Mouse (Mus musculus) kidney, adult 2 months (tissue): ENCODE results near the gene Rai1. TPM values are rescaled to one million over a fixed set of nuclear protein-coding genes. Genes with fewer than 3 reads are reported as not detected.
A peak's percentile ranks its signal among the peaks of the same experiment; 100 is the strongest.

Experiments used
- DNase-seq: peaks from one replicate; pipeline ENCODE4 v3.0.0; 2021
- H3K27ac ChIP-seq: fragments of 200-500 bp; 2 replicates; pipeline ENCODE4 v1.5.1; 2012; ENCODE audit warnings: low read depth, low read length, control low read depth, inconsistent platforms; ENCODE audit not compliant: insufficient read depth
- H3K27me3 ChIP-seq: fragments of 200-500 bp; replicated peaks from 2 replicates; pipeline ENCODE4 v1.6.1; 2012; ENCODE audit warnings: mild to moderate bottlenecking, moderate library complexity, low read length, inconsistent platforms; ENCODE audit not compliant: control insufficient read depth, insufficient read depth
- H3K36me3 ChIP-seq: fragments of 200-500 bp; 2 replicates; pipeline ENCODE4 v1.6.1; 2012; ENCODE audit warnings: mild to moderate bottlenecking, moderate library complexity, low read length, inconsistent platforms; ENCODE audit not compliant: control insufficient read depth, insufficient read depth
- H3K4me1 ChIP-seq: fragments of 200-500 bp; 2 replicates; pipeline ENCODE4 v1.6.1; 2011; ENCODE audit warnings: low read length; ENCODE audit not compliant: control insufficient read depth, insufficient read depth
- H3K4me3 ChIP-seq: fragments of 200-500 bp; 2 replicates; pipeline ENCODE4 v1.5.1; 2011; ENCODE audit warnings: mild to moderate bottlenecking, low read depth, low read length, control low read depth; ENCODE audit not compliant: insufficient read depth
- CTCF ChIP-seq: fragments of 200-500 bp; conservative IDR thresholded peaks from 2 replicates; pipeline ENCODE4 v1.5.1; 2011; ENCODE audit warnings: low read depth, mild to moderate bottlenecking, control low read depth, low read length, moderate library complexity, mixed read lengths; ENCODE audit not compliant: insufficient read depth, insufficient read length
- POLR2A ChIP-seq: fragments of 200-500 bp; IDR thresholded peaks from one replicate; pipeline ENCODE4 v1.6.1; 2011; ENCODE audit warnings: low read depth, low read length, control low read depth
- WGBS: fragments of 180-500 bp; shearing (Covaris S2); methylation state at CpG from one replicate; pipeline ENCODE4 v1.1.7; 2018; 5-methylcytosine and 5-hydroxymethylcytosine counted together
- polyA plus RNA-seq: library from polyadenylated mRNA; depleted of rRNA; stranded (reverse); fragments of >200 nt; gene quantifications from 2 replicates; pipeline ENCODE4 v1.2.3, GENCODE M21; 2012

Rai1 gene
- polyA plus RNA-seq, 1 experiment: 26.1 TPM

DNA sequence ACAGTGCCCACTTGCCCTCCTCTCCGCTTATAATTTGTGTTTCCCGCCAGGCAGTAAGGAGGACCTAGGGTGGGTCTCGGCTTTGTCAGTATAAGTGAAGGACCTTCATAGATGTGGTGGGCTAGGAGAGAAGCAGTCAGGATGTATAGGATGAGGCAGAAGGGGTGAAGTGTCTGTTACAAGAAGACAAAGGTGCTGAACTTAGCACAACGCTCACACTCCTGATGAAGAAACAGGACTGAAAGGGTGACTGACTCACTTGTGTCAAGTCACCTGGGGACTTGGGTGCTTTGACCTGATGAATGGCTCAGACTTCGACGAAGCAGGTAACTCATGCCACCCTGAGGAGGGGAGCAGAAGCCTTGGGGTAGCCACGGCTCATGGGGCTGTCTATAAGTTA, 1.2 kb upstream of the Rai1 start:
- H3K4me3 ChIP-seq: no peak overlapping the region
- H3K27ac ChIP-seq: no peak overlapping the region
- no peaks in the 10 kb centered on the region for H3K27me3 ChIP-seq
- DNase-seq: no peak
- TF ChIP-seq POLR2A (no peak), CTCF (no peak)
- no peaks in the 10 kb centered on the region for H3K36me3 ChIP-seq
- H3K4me1 ChIP-seq: peaks cover 15% of the 10 kb centered on the region
- 95% methylated on average over 7 of the region's 7 CpGs for WGBS

DNA sequence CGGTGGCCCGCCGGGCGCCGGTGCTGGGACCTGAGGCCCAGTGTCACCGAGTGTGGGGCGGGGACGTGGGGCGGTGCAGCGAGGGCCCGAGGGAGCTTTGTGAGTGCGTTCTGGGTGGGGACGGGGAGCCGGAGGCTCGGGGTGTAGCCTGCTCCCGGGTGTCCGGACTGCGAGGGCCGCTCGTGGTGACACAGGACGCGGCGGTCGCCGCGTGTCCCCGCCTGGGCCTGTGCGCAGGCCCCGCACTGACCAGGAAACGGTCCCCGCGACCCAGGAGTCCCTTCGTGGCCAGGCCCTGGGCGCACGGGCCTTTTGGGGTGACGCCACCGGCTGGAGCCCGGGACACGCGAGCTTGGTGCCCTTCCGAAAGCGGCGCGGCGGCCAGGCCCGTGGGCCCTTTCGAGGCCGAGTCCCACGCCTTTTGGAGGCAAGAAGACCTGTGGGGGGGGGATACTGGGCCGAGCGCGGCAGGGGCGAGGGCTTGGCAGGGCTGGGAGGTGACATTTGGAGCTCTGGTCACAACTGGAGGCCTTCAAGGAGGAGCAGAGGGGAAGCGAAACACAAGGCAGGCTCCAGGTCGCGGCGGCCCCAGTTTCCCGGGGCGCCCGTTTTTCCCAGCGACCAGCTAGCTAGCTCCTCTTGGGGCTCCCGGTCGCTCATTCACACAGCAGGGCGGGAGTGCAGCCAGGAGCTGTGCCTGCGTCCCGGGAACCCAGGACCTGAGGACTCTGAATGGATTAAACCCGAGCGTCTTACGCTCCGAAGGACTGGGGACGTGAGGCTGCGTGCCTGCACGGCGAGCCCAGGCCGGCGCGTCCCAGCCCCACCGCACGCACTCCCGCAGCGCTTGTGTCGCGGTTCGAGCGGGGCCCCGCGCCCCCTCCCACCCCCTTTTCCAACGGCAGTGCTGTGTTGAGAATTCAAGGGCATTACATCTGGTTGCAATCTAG, 1.1 kb downstream of the Rai1 start:
- peak; percentile 76 for DNase-seq
- Histone ChIP-seq H3K27me3 (no peaks in the 10 kb centered on the region), H3K4me1 (peaks cover 35% of the 10 kb centered on the region), H3K27ac (peak overlapping the region; percentile 91), H3K4me3 (peak overlapping the region; percentile 73), H3K36me3 (no peaks in the 10 kb centered on the region)
- WGBS: under 1% methylated on average over 88 of the region's 88 CpGs
- TF ChIP-seq CTCF (no peak), POLR2A (no peak)

DNA sequence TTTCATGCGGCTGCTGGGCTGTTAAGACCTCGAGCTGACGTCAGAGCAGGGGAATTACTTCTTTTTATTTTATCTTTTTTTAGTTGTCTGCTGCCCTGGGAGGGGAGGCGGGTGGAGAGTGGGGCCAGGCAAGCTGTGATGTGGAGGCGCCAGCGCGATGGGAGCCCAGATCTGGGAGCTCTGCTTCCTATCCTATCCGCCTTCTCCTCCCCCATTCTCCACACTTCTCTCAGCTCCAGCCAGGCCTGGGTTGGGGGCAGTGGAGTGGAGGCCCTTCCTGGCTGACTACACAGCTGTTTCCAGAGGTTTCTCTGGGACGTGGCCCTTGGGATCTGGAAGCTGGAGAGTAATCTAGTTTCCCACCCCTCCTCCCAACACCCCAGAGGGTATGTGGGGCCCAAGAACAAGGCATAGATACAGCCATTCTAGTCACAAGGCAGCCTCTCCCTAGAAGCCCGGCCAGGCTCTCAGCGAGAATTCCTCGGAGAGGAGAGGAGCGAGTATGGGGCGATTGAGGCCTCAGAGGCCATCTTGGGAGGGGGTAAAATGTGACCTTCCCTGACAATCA, 1.8 kb downstream of the Rai1 start:
- Histone ChIP-seq H3K4me3 (peak overlapping the region; percentile 73), H3K4me1 (peaks cover 40% of the 10 kb centered on the region), H3K27ac (peak overlapping the region; percentile 79), H3K27me3 (no peaks in the 10 kb centered on the region), H3K36me3 (no peaks in the 10 kb centered on the region)
- DNase-seq: peak; percentile 49
- TF ChIP-seq POLR2A (no peak), CTCF (no peak)
- 12% methylated on average over 14 of the region's 14 CpGs for WGBS

DNA sequence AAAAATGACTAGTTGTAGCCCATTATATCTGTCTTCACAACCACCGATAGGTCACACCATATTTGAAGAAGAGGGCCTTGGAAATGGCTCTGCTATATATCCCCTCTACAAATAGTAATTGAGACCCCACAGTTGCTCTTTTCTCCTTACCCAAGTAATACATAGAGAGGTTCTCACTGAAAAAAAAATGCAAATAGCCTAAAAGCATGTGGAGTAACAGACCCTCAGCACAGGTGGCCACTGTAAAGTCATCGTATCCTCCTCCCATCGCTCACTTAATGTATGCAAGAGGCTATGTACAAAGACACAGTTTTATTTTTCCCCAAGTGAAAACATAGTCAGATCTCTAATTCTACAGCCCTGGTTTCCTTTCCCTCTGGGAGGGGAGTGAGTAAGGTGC, 2.6 kb downstream of the Rai1 start:
- Histone ChIP-seq H3K4me1 (peaks cover 40% of the 10 kb centered on the region), H3K27me3 (no peaks in the 10 kb centered on the region), H3K27ac (no peak overlapping the region), H3K4me3 (no peak overlapping the region), H3K36me3 (no peaks in the 10 kb centered on the region)
- DNase-seq: no peak
- 89% methylated on average over 3 of the region's 3 CpGs for WGBS
- no peak for TF ChIP-seq POLR2A
- TF ChIP-seq CTCF: no peak

DNA sequence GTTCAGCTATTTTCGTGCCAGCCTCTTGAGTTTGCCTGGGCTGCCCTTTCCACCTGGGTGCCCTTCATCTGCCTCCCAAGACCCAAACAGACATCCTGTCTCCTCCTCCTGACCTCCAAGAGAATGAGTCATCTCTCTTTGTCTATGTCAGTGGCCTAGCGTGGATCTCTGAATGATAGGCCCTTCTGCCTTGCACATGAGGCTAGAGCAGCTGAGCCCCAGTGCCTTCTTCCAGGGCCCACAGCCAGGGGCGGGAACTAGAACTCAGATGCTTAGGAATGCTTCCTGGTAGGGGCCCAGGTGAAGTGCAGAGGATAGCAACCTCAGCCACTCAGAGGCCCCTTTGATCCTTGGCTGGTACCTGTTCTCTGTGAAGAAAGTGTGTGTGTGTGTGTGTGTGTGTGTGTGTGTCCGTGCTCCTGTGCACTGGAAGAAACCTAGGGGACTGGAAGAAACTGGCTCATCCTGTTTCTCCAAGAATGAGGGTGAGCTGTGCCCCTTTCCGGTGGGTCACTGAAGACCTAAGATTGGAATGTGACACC, 3.9 kb downstream of the Rai1 start:
- no peak for TF ChIP-seq POLR2A
- TF ChIP-seq CTCF: no peak
- no peak overlapping the region for H3K4me3 ChIP-seq
- H3K36me3 ChIP-seq: no peaks in the 10 kb centered on the region
- peaks cover 41% of the 10 kb centered on the region for H3K4me1 ChIP-seq
- DNase-seq: peak; percentile 75
- H3K27ac ChIP-seq: peak overlapping the region; percentile 35
- WGBS: 25% methylated on average over 5 of the region's 5 CpGs
- H3K27me3 ChIP-seq: no peaks in the 10 kb centered on the region

DNA sequence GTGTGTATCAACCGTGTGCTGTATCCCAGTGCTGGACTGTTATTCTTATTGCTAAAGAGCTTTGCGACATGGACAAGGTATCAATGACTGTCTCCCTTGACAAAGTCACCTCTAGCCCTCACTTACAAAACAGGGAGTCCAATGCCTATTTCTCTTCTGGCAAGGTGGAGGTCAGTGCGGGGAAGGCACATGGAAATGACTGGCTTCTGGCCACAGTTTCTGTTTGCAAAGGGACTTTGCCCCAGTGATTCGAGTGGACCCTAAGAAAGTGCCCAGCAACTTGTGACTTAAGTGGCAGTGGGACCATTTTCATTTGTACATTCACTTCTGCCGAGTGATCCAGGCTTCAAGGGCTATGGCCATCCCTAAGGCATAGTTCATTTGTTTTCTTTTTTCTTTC, 5.6 kb downstream of the Rai1 start:
- Histone ChIP-seq H3K4me3 (no peak overlapping the region), H3K27ac (peak overlapping the region; percentile 62; the same call in 1 of the 2 replicates), H3K27me3 (no peaks in the 10 kb centered on the region), H3K36me3 (no peaks in the 10 kb centered on the region), H3K4me1 (peaks cover 51% of the 10 kb centered on the region)
- 41% methylated on average over 5 of the region's 5 CpGs for WGBS
- peak; percentile 75 for DNase-seq
- no peak for TF ChIP-seq POLR2A
- no peak for TF ChIP-seq CTCF

DNA sequence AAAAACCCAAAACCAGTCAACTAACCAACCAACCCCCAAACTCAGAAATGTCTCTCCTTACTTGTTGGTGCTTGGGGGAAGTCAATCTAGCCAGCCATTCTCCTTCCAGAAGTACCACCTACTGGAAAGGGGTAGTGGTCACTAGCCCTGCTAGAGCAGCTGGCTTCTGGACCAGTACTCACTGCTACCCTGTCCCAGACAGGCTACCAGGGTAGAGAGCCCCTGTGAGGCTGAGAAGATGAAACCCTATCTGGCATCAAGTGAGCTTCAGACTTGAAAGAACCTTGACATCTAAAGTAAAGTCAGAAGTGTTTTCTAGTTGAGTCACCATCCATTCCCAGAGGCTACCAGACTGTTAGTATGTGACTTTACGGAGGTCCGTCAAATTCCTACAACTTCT, 6.8 kb downstream of the Rai1 start:
- no peak for DNase-seq
- H3K4me1 ChIP-seq: peaks cover 59% of the 10 kb centered on the region

More for the DNA sequence above, 6.8 kb downstream of the Rai1 start:
- TF ChIP-seq CTCF: no peak
- no peak for TF ChIP-seq POLR2A
- H3K27me3 ChIP-seq: no peaks in the 10 kb centered on the region
- H3K36me3 ChIP-seq: no peaks in the 10 kb centered on the region
- H3K4me3 ChIP-seq: no peak overlapping the region
- 91% methylated on average over 2 of the region's 2 CpGs for WGBS
- no peak overlapping the region for H3K27ac ChIP-seq
